In the genomic region with DNA sequence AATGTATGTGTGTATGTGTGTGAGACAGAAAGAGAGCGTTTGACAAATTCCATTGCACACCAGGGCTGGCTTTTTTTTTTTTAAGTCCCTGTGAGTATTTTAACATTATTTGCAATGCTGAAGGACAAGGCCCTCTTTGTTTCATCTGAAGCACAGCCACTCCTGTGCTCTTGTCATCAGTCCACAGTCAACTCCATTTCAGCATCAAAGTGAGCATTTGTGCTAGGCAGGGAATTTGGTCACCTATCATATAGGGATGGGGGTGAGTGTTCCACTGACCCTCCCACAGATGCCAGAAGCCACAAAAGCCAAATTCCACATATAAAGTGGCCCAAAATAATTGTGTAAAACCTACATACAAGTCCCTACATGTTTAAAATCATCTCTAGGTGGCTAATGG, we compare ENCODE assay signal across 28 mouse cellular contexts.
DNase-seq lines count a peak whose midpoint lies in the region; ATAC-seq lines count a peak whose summit lies in the region.
"Had no signal": no experiment of that assay in that cellular context is flagged by ENCODE, and none has a peak within 500 bp of the region (broad histone marks: within the 10 kb centered on the region; RNA-seq: fewer than 3 reads in every experiment).

No protein-coding gene starts in this region.

- H3K4me1 ChIP-seq in heart, embryonic 11.5 days (ENCODE audit: control insufficient read depth, insufficient read depth, low read length): peaks cover 17% of the 10 kb centered on the region
- H3K4me1 ChIP-seq in lung, embryonic 15.5 days: peaks cover 11% of the 10 kb centered on the region; the same call in 1 of the 2 replicates
- no peaks in the 10 kb centered on the region for H3K4me1 ChIP-seq in midbrain, embryonic 14.5 days (ENCODE audit: control insufficient read depth, insufficient read depth, low read length)
- H3K4me1 ChIP-seq: liver, embryonic 12.5 days had no signal

- DNase-seq in heart, adult 9 months (ENCODE audit: low spot score in 2 of 2): no peak
- DNase-seq in lung, postnatal 4 days: no peak
- DNase-seq in forelimb bud, embryonic 11.5 days (ENCODE audit: low read depth, low spot score): peak; percentile 53
- peak; percentile 19 for DNase-seq in mesoderm, embryonic 11.5 days (ENCODE audit: low read depth, low spot score)
- DNase-seq in midbrain, embryonic 14.5 days: no peak
- DNase-seq: adrenal gland, postnatal 25 days; cerebellum, adult 18-20 months; gastrocnemius, adult 2 months; gastrocnemius, postnatal 36 days; kidney, adult 8-10 months; kidney, postnatal 4 days; left cerebral cortex, postnatal 4 days; liver, postnatal 0 days; right cerebral cortex, adult 18-20 months; spleen, adult 18-20 months; thymus, postnatal 14 days had no signal

- no peaks in the 10 kb centered on the region for H3K9me3 ChIP-seq in heart, embryonic 11.5 days (replicated peaks; ENCODE audit: control insufficient read depth, low read length)
- H3K9me3 ChIP-seq in lung, embryonic 15.5 days: no peaks in the 10 kb centered on the region
- no peaks in the 10 kb centered on the region for H3K9me3 ChIP-seq in midbrain, embryonic 14.5 days (ENCODE audit: control insufficient read depth, low read length)
- H3K9me3 ChIP-seq: heart, embryonic 15.5 days; hindbrain, embryonic 12.5 days; intestine, embryonic 15.5 days; liver, embryonic 12.5 days; megakaryocyte, embryonic 14.5 days; midbrain, embryonic 13.5 days had no signal

- ATAC-seq in heart, embryonic 11.5 days (replicated peaks; ENCODE audit: insufficient number of reproducible peaks, low FRiP score, low TSS enrichment): no peak
- no peak for ATAC-seq in lung, embryonic 15.5 days (ENCODE audit: borderline replicate concordance, extremely low read depth, low FRiP score, low TSS enrichment)
- no peak for ATAC-seq in midbrain, embryonic 14.5 days (ENCODE audit: low FRiP score, low TSS enrichment)
- ATAC-seq: CD4-positive, CD25-positive, alpha-beta regulatory T cell, adult 4 months; forebrain, embryonic 14.5 days; hindbrain, postnatal 0 days; intestine, embryonic 15.5 days; liver, embryonic 12.5 days; liver, postnatal 0 days; midbrain, embryonic 13.5 days had no signal

- no peak overlapping the region for H3K4me3 ChIP-seq in heart, embryonic 11.5 days (ENCODE audit: low read depth, low read length)
- no peak overlapping the region for H3K4me3 ChIP-seq in lung, embryonic 15.5 days
- no peak overlapping the region for H3K4me3 ChIP-seq in midbrain, embryonic 14.5 days (replicated peaks; ENCODE audit: low read depth, low read length)
- H3K4me3 ChIP-seq: gastrocnemius, adult 2 months; heart, embryonic 15.5 days; hindbrain, embryonic 12.5 days; intestine, embryonic 15.5 days; liver, embryonic 12.5 days; megakaryocyte, embryonic 14.5 days; midbrain, embryonic 13.5 days had no signal

- no peak overlapping the region for H3K4me2 ChIP-seq in heart, embryonic 11.5 days
- no peak overlapping the region for H3K4me2 ChIP-seq in lung, embryonic 15.5 days
- H3K4me2 ChIP-seq in midbrain, embryonic 14.5 days (ENCODE audit: low read length): no peak overlapping the region
- H3K4me2 ChIP-seq: heart, embryonic 15.5 days; hindbrain, embryonic 12.5 days; intestine, embryonic 15.5 days; liver, embryonic 12.5 days; midbrain, embryonic 13.5 days had no signal

- 50% methylated on average over 1 of the region's 1 CpGs for WGBS in heart, embryonic 11.5 days (ENCODE audit: insufficient replicate concordance)
- WGBS in lung, embryonic 15.5 days: 43% methylated on average over 1 of the region's 1 CpGs
- WGBS in midbrain, embryonic 14.5 days: 31% methylated on average over 1 of the region's 1 CpGs

- H3K9ac ChIP-seq in heart, embryonic 11.5 days (ENCODE audit: low read depth, low read length): no peak overlapping the region
- no peak overlapping the region for H3K9ac ChIP-seq in lung, embryonic 15.5 days
- H3K9ac ChIP-seq in midbrain, embryonic 14.5 days (replicated peaks; ENCODE audit: low read length): no peak overlapping the region
- H3K9ac ChIP-seq: heart, embryonic 15.5 days; hindbrain, embryonic 12.5 days; intestine, embryonic 15.5 days; liver, embryonic 12.5 days; liver, postnatal 0 days; midbrain, embryonic 13.5 days had no signal

- no peaks in the 10 kb centered on the region for H3K36me3 ChIP-seq in heart, embryonic 11.5 days (ENCODE audit: control insufficient read depth, insufficient read depth, low read length)
- no peaks in the 10 kb centered on the region for H3K36me3 ChIP-seq in lung, embryonic 15.5 days
- H3K36me3 ChIP-seq in midbrain, embryonic 14.5 days (ENCODE audit: control insufficient read depth, insufficient read depth, low read length): no peaks in the 10 kb centered on the region
- H3K36me3 ChIP-seq: heart, embryonic 15.5 days; hindbrain, embryonic 12.5 days; intestine, embryonic 15.5 days; liver, embryonic 12.5 days; midbrain, embryonic 13.5 days had no signal

- no peaks in the 10 kb centered on the region for H3K27me3 ChIP-seq in heart, embryonic 11.5 days (ENCODE audit: control insufficient read depth, insufficient read depth, low read length)
- H3K27me3 ChIP-seq in lung, embryonic 15.5 days: no peaks in the 10 kb centered on the region
- no peaks in the 10 kb centered on the region for H3K27me3 ChIP-seq in midbrain, embryonic 14.5 days (ENCODE audit: control insufficient read depth, insufficient read depth, low read length)
- H3K27me3 ChIP-seq: heart, embryonic 15.5 days; hindbrain, embryonic 12.5 days; intestine, embryonic 15.5 days; liver, embryonic 12.5 days; midbrain, embryonic 13.5 days had no signal

- peak overlapping the region; percentile 59; the same call in 1 of the 2 replicates for H3K27ac ChIP-seq in heart, embryonic 11.5 days (ENCODE audit: low read depth, low read length)
- peak overlapping the region; percentile 9; the same call in 1 of the 2 replicates for H3K27ac ChIP-seq in lung, embryonic 15.5 days
- no peak overlapping the region for H3K27ac ChIP-seq in midbrain, embryonic 14.5 days (replicated peaks; ENCODE audit: low read depth, low read length)
- H3K27ac ChIP-seq: gastrocnemius, adult 2 months; heart, embryonic 15.5 days; hindbrain, postnatal 0 days; intestine, embryonic 15.5 days; kidney, postnatal 0 days; liver, embryonic 12.5 days; midbrain, embryonic 13.5 days had no signal

Comparison
In these comparisons a context has a peak if more than half of its experiments do, and no peak if none do; other contexts are left out.
1. DNase-seq: peak in forelimb bud, embryonic 11.5 days (single experiment) and mesoderm, embryonic 11.5 days (single experiment); none in heart, adult 9 months (0 of 2), lung, postnatal 4 days (0 of 2) and midbrain, embryonic 14.5 days (single experiment).